Mouse (Mus musculus): ENCODE measurements around the gene Gatad2b.
"Not testable (repeated sequence)": the region's sequence is repeated elsewhere in the genome, so short reads cannot be mapped to it uniquely, and the experiment has no call there.

DNA sequence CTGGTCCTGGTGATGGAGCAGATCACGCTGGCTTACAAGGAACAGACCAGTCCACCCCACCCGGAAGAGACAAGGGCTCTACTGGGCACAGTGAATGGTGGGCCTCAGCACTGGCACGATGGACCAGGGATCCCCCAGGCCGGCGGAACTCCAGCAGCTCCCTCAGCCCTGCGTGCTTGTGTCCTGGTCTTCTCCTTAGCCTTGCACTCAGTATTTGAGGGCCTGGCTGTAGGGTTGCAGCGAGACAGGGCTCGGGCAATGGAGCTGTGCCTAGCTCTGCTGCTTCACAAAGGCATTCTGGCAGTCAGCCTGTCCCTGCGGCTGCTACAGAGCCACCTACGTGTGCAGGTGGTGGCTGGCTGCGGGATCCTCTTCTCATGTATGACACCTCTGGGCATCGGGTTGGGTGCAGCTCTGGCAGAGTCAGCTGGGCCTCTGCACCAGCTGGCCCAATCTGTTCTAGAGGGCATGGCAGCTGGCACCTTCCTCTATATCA lies 41.2 kb upstream of the Gatad2b start:
- TF ChIP-seq CTCF (conservative IDR thresholded peaks at IDR 0.05; ENCODE audit: insufficient read depth, insufficient read length, low read depth, low read length); POLR2A (IDR thresholded peaks at IDR 0.05; ENCODE audit: low read depth, low read length): not testable (repeated sequence)

Data from kidney, adult 2 months (tissue).